Mouse (Mus musculus): Measurements from ENCODE around the gene Hnrnpul2. TPM values are rescaled to one million over a fixed set of nuclear protein-coding genes. Genes with fewer than 3 reads are reported as not detected.

The Hnrnpul2 gene
- polyA plus RNA-seq, 1 experiment from 2014 or later: 5.3 TPM

Other genes starting within 250 kb of the Hnrnpul2 start
- gene Slc22a8, start 228.8 kb upstream of the Hnrnpul2 start, polyA plus RNA-seq (2015; fragmentation: Nextera tagmentation; extraction: Ambion mirVana): 3.4 and 3.8 TPM in 2 replicates
- 2.0 and 2.1 TPM in 2 replicates for gene Slc22a6, start 202.0 kb upstream of the Hnrnpul2 start, polyA plus RNA-seq (2015; fragmentation: Nextera tagmentation; extraction: Ambion mirVana)
- gene Chrm1, start 156.2 kb upstream of the Hnrnpul2 start, polyA plus RNA-seq (2015; fragmentation: Nextera tagmentation; extraction: Ambion mirVana): 0.18 and 0.32 TPM in 2 replicates
- 149 and 155 TPM in 2 replicates for gene Slc3a2, start 96.6 kb upstream of the Hnrnpul2 start, polyA plus RNA-seq (2015; fragmentation: Nextera tagmentation; extraction: Ambion mirVana)
- gene Wdr74, start 84.2 kb upstream of the Hnrnpul2 start, polyA plus RNA-seq (2015; fragmentation: Nextera tagmentation; extraction: Ambion mirVana): 84.4 and 87.8 TPM in 2 replicates
- gene 1700092M07Rik, start 79.3 kb upstream of the Hnrnpul2 start, polyA plus RNA-seq (2015; fragmentation: Nextera tagmentation; extraction: Ambion mirVana): 1.6 and 2.4 TPM in 2 replicates
- gene Stx5a, start 78.6 kb upstream of the Hnrnpul2 start, polyA plus RNA-seq (2015; fragmentation: Nextera tagmentation; extraction: Ambion mirVana): 124 and 127 TPM in 2 replicates
- gene Nxf1, start 62.9 kb upstream of the Hnrnpul2 start, polyA plus RNA-seq (2015; fragmentation: Nextera tagmentation; extraction: Ambion mirVana): 161 and 192 TPM in 2 replicates
- 219 and 253 TPM in 2 replicates for gene Tmem223, start 49.0 kb upstream of the Hnrnpul2 start, polyA plus RNA-seq (2015; fragmentation: Nextera tagmentation; extraction: Ambion mirVana)
- gene Tmem179b, start 45.5 kb upstream of the Hnrnpul2 start, polyA plus RNA-seq (2015; fragmentation: Nextera tagmentation; extraction: Ambion mirVana): 39.3 and 41.9 TPM in 2 replicates
- gene Taf6l, start 33.6 kb upstream of the Hnrnpul2 start, polyA plus RNA-seq (2015; fragmentation: Nextera tagmentation; extraction: Ambion mirVana): 22.9 and 25.9 TPM in 2 replicates
- 167 and 168 TPM in 2 replicates for gene Polr2g, start 21.4 kb upstream of the Hnrnpul2 start, polyA plus RNA-seq (2015; fragmentation: Nextera tagmentation; extraction: Ambion mirVana)
- 8.2 and 8.6 TPM in 2 replicates for gene Zbtb3, start 17.5 kb upstream of the Hnrnpul2 start, polyA plus RNA-seq (2015; fragmentation: Nextera tagmentation; extraction: Ambion mirVana)
- 47.6 and 59.0 TPM in 2 replicates for gene Ttc9c, start 677 bp upstream of the Hnrnpul2 start, polyA plus RNA-seq (2015; fragmentation: Nextera tagmentation; extraction: Ambion mirVana)
- gene AC129217.1, start 9.8 kb downstream of the Hnrnpul2 start, polyA plus RNA-seq (2015; fragmentation: Nextera tagmentation; extraction: Ambion mirVana): not detected in 2 replicates
- 82.5 and 84.2 TPM in 2 replicates for gene Bscl2, start 17.5 kb downstream of the Hnrnpul2 start, polyA plus RNA-seq (2015; fragmentation: Nextera tagmentation; extraction: Ambion mirVana)
- gene Gng3, start 19.2 kb downstream of the Hnrnpul2 start, polyA plus RNA-seq (2015; fragmentation: Nextera tagmentation; extraction: Ambion mirVana): 335 and 393 TPM in 2 replicates
- gene Lrrn4cl, start 30.8 kb downstream of the Hnrnpul2 start, polyA plus RNA-seq (2015; fragmentation: Nextera tagmentation; extraction: Ambion mirVana): 0.96 and 1.4 TPM in 2 replicates
- 166 and 171 TPM in 2 replicates for gene Ubxn1, start 51.5 kb downstream of the Hnrnpul2 start, polyA plus RNA-seq (2015; fragmentation: Nextera tagmentation; extraction: Ambion mirVana)
- gene Uqcc3, start 60.9 kb downstream of the Hnrnpul2 start, polyA plus RNA-seq (2015; fragmentation: Nextera tagmentation; extraction: Ambion mirVana): 69.0 and 73.5 TPM in 2 replicates
- 41.1 and 56.4 TPM in 2 replicates for gene Lbhd1, start 63.7 kb downstream of the Hnrnpul2 start, polyA plus RNA-seq (2015; fragmentation: Nextera tagmentation; extraction: Ambion mirVana)
- not detected in 2 replicates for gene Gm49403, start 63.9 kb downstream of the Hnrnpul2 start, polyA plus RNA-seq (2015; fragmentation: Nextera tagmentation; extraction: Ambion mirVana)
- 55.6 and 58.8 TPM in 2 replicates for gene 1810009A15Rik, start 68.8 kb downstream of the Hnrnpul2 start, polyA plus RNA-seq (2015; fragmentation: Nextera tagmentation; extraction: Ambion mirVana)
- 0.27 TPM in 1 of 2 replicates, not detected in the other for gene Gm49416, start 68.9 kb downstream of the Hnrnpul2 start, polyA plus RNA-seq (2015; fragmentation: Nextera tagmentation; extraction: Ambion mirVana)
- gene Ints5, start 73.0 kb downstream of the Hnrnpul2 start, polyA plus RNA-seq (2015; fragmentation: Nextera tagmentation; extraction: Ambion mirVana): 31.7 and 36.2 TPM in 2 replicates
- gene Ganab, start 78.1 kb downstream of the Hnrnpul2 start, polyA plus RNA-seq (2015; fragmentation: Nextera tagmentation; extraction: Ambion mirVana): 89.4 and 101 TPM in 2 replicates
- gene B3gat3, start 100.4 kb downstream of the Hnrnpul2 start, polyA plus RNA-seq (2015; fragmentation: Nextera tagmentation; extraction: Ambion mirVana): 86.9 and 88.7 TPM in 2 replicates
- gene Rom1, start 109.3 kb downstream of the Hnrnpul2 start, polyA plus RNA-seq (2015; fragmentation: Nextera tagmentation; extraction: Ambion mirVana): 1.6 and 2.8 TPM in 2 replicates
- gene Eml3, start 109.5 kb downstream of the Hnrnpul2 start, polyA plus RNA-seq (2015; fragmentation: Nextera tagmentation; extraction: Ambion mirVana): 11.8 and 12.2 TPM in 2 replicates
- gene Mta2, start 121.9 kb downstream of the Hnrnpul2 start, polyA plus RNA-seq (2015; fragmentation: Nextera tagmentation; extraction: Ambion mirVana): 126 and 141 TPM in 2 replicates
- 29.2 and 30.1 TPM in 2 replicates for gene Tut1, start 133.8 kb downstream of the Hnrnpul2 start, polyA plus RNA-seq (2015; fragmentation: Nextera tagmentation; extraction: Ambion mirVana)
- 323 and 328 TPM in 2 replicates for gene Eef1g, start 147.0 kb downstream of the Hnrnpul2 start, polyA plus RNA-seq (2015; fragmentation: Nextera tagmentation; extraction: Ambion mirVana)
- gene Ahnak, start 169.3 kb downstream of the Hnrnpul2 start, polyA plus RNA-seq (2015; fragmentation: Nextera tagmentation; extraction: Ambion mirVana): 4.8 and 4.9 TPM in 2 replicates

Measured in neural tube, embryonic 13.5 days (tissue).